Mouse (Mus musculus): ENCODE measurements around the gene Zfp628. TPM values are rescaled to one million over a fixed set of nuclear protein-coding genes. Genes with fewer than 3 reads are reported as not detected.

Gene Zfp628
- polyA plus RNA-seq, 1 experiment from 2014 or later = 3.5 TPM

DNA sequence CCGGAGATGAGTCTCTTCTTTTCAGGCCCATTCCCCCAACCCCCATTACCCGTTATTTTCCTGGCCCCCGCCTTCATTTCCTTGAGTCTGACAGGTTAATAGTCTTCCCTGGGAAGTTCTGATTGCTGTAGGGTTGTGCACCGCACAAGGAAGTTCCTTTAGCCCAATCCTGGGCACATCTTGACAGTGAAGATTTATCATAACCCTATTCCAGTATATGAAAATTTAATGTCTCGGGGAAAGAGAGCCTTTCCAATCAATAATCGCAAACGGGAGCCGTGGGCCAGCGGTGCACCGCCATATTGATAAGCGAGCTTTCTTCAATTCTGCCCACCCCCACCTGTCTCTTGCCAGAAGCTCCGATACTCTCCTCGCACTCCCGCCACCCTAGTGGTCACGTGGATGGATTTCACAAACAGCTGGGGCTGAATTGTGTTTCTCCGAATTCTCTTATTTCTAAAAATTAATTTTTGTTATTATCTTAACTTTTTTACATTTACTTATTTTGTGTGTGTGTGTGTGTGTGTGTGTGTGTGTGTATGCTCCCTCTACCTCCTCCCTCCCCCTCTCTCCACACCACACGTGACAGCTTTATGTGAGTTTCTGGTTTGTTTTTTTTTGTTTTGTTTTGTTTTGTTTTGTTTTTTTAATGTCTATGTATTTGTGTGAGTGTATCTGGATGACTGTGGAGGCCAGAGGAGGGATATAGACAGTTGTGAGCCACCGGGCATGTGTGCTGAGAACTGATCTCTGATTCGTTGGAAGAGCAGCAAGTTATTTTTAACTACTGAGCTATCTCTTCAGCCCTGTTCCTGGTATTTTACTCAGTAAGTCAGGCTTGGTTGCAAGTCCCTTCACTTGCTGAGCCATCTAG is 15.1 kb upstream of the Zfp628 start:
- Histone ChIP-seq H3K36me3 (no peaks in the 10 kb centered on the region), H3K9me3 (peaks cover 3% of the 10 kb centered on the region), H3K27me3 (ENCODE audit: insufficient read depth, poor library complexity, severe bottlenecking) (peaks cover 6% of the 10 kb centered on the region; the same call in 1 of the 2 replicates), H3K4me3 (peak overlapping the region; percentile 51), H3K4me1 (peaks cover 12% of the 10 kb centered on the region), H3K27ac (peak overlapping the region; percentile 87)
- WGBS = 7% methylated on average over 19 of the region's 19 CpGs
- DNase-seq (ENCODE audit: low spot score) = no peak

DNA sequence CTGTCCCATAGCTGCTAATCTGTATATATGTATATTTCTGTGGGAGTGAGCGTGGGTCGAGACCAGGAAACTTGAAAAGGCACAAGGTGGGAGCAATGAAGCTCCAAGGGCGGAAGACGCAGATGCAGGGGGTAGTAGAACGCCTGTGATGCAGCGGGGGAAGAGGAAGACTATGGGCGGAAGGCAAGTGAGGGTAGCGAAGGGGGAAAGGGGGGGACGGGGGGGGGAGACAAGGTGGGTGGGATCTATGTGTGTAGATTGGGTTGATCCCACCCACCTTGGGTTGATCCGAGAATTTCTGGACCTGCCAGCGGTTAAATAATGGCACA is 14.5 kb upstream of the Zfp628 start:
- WGBS = 19% methylated on average over 11 of the region's 11 CpGs
- DNase-seq (ENCODE audit: low spot score) = no peak
- Histone ChIP-seq H3K36me3 (no peaks in the 10 kb centered on the region), H3K27ac (peak overlapping the region; percentile 87), H3K4me1 (peaks cover 12% of the 10 kb centered on the region), H3K9me3 (peaks cover 3% of the 10 kb centered on the region), H3K27me3 (ENCODE audit: insufficient read depth, poor library complexity, severe bottlenecking) (peaks cover 6% of the 10 kb centered on the region; the same call in 1 of the 2 replicates), H3K4me3 (peak overlapping the region; percentile 51)

DNA sequence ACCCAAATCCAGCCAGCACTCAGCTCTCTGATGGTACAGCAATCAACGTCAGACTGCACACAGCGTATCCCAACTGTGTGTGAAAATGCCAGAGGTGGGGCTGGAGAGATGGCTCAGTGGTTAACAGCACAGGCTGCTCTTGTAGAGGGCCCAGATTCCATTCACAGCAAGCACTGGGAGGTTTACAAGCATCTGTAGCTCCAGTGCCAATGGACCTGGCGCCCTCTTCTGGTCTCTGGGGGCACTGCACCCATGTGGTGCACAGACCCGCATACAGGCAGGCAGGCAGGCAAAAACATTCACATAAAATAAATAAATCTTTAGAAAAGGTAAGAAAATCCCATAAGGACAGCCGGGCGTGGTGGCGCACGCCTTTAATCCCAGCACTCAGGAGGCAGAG is 13.8 kb upstream of the Zfp628 start:
- Histone ChIP-seq H3K4me3 (peak overlapping the region; percentile 51), H3K27ac (0 out of 2 replicates have a peak overlapping the region, but pooled peaks have one; percentile 87), H3K27me3 (ENCODE audit: insufficient read depth, poor library complexity, severe bottlenecking) (peaks cover 6% of the 10 kb centered on the region; the same call in 1 of the 2 replicates), H3K9me3 (peaks cover 3% of the 10 kb centered on the region), H3K4me1 (peaks cover 12% of the 10 kb centered on the region), H3K36me3 (no peaks in the 10 kb centered on the region)
- DNase-seq (ENCODE audit: low spot score) = no peak
- WGBS = 41% methylated on average over 8 of the region's 8 CpGs

DNA sequence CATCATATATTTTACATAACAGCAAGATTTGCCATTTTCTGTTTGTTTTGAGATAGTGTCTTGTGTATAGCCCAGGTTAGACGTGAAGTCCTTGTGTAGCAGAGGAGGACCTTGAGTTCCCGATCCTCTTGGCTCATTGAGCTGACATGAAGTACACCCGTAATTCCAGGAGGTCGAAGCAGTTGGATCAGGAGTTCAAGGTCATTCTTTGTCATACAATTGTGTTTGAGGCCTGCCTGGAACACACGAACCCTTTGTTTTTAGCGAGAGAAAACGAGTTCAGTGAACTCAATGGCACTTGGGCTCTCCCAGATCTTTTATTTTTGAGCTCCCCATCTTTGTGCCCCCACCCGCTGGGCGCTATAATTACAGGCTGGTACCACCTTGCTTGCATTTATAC is 12.6 kb upstream of the Zfp628 start:
- Histone ChIP-seq H3K27ac (no peak overlapping the region), H3K4me3 (no peak overlapping the region), H3K4me1 (peaks cover 9% of the 10 kb centered on the region), H3K36me3 (no peaks in the 10 kb centered on the region), H3K9me3 (peaks cover 3% of the 10 kb centered on the region), H3K27me3 (ENCODE audit: insufficient read depth, poor library complexity, severe bottlenecking) (peaks cover 6% of the 10 kb centered on the region; the same call in 1 of the 2 replicates)
- WGBS = 79% methylated on average over 9 of the region's 9 CpGs
- DNase-seq (ENCODE audit: low spot score) = no peak

DNA sequence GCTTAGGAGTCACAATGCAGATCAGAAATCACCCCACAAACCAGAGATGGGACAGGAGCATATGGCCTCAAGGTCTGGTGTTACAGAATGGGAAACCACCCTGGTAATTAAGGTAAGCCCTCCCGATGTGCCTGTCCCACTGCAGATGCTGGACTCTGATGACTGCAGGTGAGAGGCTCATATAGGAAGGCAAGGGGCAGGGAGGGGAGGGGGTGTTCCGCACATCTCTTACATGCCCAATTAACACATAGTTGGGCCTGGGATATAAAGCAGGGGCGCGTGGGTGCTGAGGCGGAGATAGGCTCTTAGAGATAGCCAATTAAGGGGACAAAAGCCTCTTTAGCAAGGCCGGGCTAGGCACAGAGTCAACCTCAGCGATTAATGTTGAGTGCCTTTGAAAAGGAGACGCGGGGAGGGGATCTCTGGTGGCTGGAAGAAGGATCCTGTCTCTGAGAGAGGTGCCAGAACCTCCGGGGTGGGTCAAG is 8.5 kb upstream of the Zfp628 start, which contains the start of gene Gm36210:
Gm36210 (minus strand) TSS at position 51 of the 485 bp plus-strand sequence.
- H3K36me3 ChIP-seq = no peaks in the 10 kb centered on the region
- H3K4me3 ChIP-seq = no peak within 1 kb of the TSS
- DNase-seq (ENCODE audit: low spot score) = no peak
- no peaks in the 10 kb centered on the region; the same call in 1 of the 2 replicates for H3K27me3 ChIP-seq (ENCODE audit: insufficient read depth, poor library complexity, severe bottlenecking)
- H3K27ac ChIP-seq = no peak within 1 kb of the TSS
- H3K4me1 ChIP-seq = no peaks in the 10 kb centered on the region
- WGBS = 54% methylated on average over 10 of the region's 10 CpGs
- H3K9me3 ChIP-seq = no peaks in the 10 kb centered on the region

DNA sequence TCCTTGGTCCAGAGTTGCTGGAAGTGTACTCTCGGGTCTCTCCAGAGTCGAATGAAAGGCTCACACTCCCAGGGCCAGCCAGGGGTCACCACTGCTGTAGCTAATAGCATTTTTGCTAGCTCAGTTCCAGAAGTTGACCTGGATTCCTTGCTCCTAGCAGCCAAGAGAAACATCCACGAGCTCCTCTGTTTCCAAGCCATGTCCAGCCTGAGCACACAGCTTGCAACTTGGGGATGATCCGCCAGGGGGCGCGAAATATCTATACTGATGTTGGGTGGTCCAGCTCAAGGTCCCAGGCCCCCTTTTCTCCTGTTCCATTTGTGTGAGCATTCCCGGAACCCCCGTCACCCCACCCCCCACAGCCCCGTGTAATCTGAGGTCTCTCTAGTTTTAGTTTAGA is 3.5 kb upstream of the Zfp628 start:
- no peak for DNase-seq (ENCODE audit: low spot score)
- 36% methylated on average over 9 of the region's 9 CpGs for WGBS
- H3K27me3 ChIP-seq (ENCODE audit: insufficient read depth, poor library complexity, severe bottlenecking) = no peaks in the 10 kb centered on the region; the same call in 1 of the 2 replicates
- no peaks in the 10 kb centered on the region for H3K36me3 ChIP-seq
- peaks cover 9% of the 10 kb centered on the region for H3K4me1 ChIP-seq
- H3K27ac ChIP-seq = no peak overlapping the region
- no peak overlapping the region for H3K4me3 ChIP-seq
- no peaks in the 10 kb centered on the region for H3K9me3 ChIP-seq

DNA sequence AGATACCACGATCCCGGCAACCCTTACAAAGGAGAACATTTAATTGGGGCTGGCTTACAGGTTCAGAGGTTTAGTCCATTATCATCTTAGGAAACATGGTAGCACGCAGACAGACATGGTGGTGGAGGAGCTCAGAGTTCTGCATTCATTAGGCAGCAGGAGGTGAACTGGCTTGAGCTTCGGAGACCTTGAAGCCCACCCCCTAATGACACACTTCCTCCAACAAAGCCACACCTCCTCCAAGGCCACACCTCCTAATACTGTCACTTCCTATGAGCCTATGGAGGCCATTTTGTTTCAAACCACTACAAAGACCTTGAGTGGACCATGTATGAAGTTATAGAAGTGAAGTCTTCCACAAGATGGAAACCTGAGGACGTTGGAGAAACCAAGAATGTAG is 2.8 kb upstream of the Zfp628 start:
- WGBS = 56% methylated on average over 5 of the region's 5 CpGs
- no peaks in the 10 kb centered on the region for H3K27me3 ChIP-seq (ENCODE audit: insufficient read depth, poor library complexity, severe bottlenecking)
- H3K4me3 ChIP-seq = no peak overlapping the region
- DNase-seq (ENCODE audit: low spot score) = no peak
- H3K9me3 ChIP-seq = no peaks in the 10 kb centered on the region
- no peak overlapping the region for H3K27ac ChIP-seq
- H3K36me3 ChIP-seq = peaks cover under 1% of the 10 kb centered on the region; the same call in 1 of the 2 replicates
- peaks cover 14% of the 10 kb centered on the region for H3K4me1 ChIP-seq

DNA sequence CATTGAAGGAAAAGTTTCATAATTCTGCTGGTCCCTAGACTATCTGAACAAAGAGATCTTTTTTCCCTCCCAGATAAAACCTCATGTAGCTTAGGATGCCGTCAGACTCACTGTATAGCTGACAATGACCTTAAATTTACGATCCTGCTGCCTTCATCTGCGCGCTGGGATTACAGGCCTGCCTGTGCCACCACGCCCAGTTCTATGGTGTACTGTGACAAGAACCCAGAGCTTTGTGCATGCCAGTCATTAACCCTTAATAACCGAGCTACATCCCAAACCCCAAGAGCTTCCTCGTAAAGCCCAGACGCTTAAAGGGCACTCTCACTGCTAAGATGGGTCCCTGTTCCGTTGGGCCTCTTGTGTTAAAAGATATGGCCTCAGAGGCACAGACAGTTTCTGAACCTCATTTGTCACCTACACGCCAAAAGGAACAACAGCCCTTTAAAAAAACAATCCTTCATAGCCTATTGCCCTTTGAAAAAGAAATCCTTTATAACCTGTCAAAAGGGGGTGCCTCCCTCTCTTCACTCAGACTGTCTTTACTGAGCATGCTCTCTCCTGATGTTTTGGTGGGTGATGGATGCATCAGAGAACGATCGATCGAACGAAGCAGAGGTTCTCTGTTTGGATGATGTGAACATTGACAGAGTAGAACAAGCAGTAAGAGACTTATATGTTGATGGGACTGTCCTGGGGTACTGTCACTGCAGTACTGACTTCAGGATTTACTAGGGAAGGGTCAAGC is 826 bp downstream of the Zfp628 start:
- Histone ChIP-seq H3K4me1 (peaks cover 28% of the 10 kb centered on the region), H3K9me3 (no peaks in the 10 kb centered on the region), H3K36me3 (peaks cover 36% of the 10 kb centered on the region), H3K27ac (peak overlapping the region; percentile 99), H3K4me3 (peak overlapping the region; percentile 80), H3K27me3 (ENCODE audit: insufficient read depth, poor library complexity, severe bottlenecking) (no peaks in the 10 kb centered on the region)
- DNase-seq (ENCODE audit: low spot score) = no peak
- 28% methylated on average over 14 of the region's 14 CpGs for WGBS

DNA sequence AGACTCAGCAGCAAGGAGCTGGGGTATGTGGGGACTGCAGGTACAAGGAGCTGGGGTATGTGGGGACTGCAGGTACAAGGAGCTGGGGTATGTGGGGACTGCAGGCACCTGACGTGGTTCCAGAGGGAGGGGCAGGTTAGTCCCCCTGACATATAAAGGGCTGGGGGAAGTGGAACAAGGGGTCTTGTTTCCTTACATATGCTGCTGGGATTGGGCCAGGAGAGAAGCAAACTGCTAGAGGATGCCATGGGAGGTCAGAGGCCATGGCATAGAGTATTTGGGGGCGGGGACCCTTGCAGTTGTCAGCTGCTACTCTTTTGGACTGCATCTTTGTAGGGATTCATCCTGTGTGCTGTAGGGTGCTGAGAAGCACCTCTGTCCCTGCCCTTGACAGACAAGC is 2.5 kb downstream of the Zfp628 start:
- H3K27me3 ChIP-seq (ENCODE audit: insufficient read depth, poor library complexity, severe bottlenecking) = no peaks in the 10 kb centered on the region
- H3K9me3 ChIP-seq = no peaks in the 10 kb centered on the region
- 86% methylated on average over 2 of the region's 2 CpGs for WGBS
- H3K36me3 ChIP-seq = peaks cover 39% of the 10 kb centered on the region
- H3K4me1 ChIP-seq = peaks cover 44% of the 10 kb centered on the region
- H3K27ac ChIP-seq = no peak overlapping the region
- H3K4me3 ChIP-seq = no peak overlapping the region
- DNase-seq (ENCODE audit: low spot score) = no peak

DNA sequence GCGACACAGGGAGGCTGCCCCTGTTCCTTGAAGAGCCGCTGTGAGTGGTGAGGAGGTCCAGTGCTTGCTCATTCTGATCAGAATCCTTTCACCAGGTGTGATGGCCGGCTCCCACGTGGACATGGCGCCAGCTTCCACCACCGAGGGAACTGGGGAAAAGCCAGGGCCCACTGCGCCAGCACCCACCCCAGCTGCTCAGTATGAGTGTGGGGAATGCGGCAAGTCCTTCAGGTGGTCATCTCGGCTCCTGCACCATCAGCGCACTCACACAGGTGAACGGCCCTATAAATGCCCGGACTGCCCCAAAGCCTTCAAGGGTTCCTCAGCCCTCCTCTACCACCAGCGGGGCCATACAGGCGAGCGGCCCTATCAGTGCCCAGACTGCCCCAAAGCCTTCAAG is 3.7 kb downstream of the Zfp628 start:
- no peaks in the 10 kb centered on the region for H3K27me3 ChIP-seq (ENCODE audit: insufficient read depth, poor library complexity, severe bottlenecking)
- H3K4me1 ChIP-seq = peaks cover 56% of the 10 kb centered on the region
- 89% methylated on average over 15 of the region's 15 CpGs for WGBS
- no peak overlapping the region for H3K4me3 ChIP-seq
- DNase-seq (ENCODE audit: low spot score) = no peak
- H3K36me3 ChIP-seq = peaks cover 39% of the 10 kb centered on the region
- H3K9me3 ChIP-seq = no peaks in the 10 kb centered on the region
- no peak overlapping the region for H3K27ac ChIP-seq

DNA sequence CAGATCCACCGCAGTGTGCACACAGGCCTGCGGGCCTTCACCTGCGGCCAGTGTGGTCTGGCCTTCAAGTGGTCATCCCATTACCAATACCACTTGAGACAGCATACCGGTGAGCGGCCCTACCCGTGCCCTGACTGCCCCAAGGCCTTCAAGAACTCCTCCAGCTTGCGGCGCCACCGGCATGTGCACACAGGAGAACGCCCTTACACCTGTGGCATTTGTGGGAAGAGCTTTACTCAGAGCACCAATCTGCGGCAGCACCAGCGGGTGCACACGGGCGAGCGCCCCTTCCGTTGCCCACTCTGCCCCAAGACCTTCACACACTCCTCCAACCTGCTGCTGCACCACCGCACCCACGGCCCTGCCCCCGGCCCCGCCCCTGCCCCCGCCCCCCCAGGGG is 4.1 kb downstream of the Zfp628 start:
- Histone ChIP-seq H3K27me3 (ENCODE audit: insufficient read depth, poor library complexity, severe bottlenecking) (no peaks in the 10 kb centered on the region), H3K4me1 (peaks cover 60% of the 10 kb centered on the region)

DNA sequence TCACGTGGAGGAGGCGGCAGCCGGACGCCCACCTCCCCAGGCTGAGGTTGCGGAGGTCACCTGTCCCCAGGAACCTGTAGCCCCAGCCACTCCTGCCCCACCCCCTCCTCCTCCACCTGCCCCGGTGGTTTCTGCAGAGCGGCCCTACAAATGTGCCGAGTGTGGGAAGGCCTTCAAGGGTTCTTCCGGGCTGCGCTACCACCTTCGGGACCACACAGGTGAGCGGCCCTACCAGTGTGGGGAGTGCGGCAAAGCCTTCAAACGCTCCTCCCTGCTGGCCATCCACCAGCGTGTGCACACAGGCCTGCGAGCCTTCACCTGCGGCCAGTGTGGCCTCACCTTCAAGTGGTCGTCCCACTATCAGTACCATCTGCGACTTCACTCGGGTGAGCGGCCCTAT is 5.0 kb downstream of the Zfp628 start:
- Histone ChIP-seq H3K27me3 (ENCODE audit: insufficient read depth, poor library complexity, severe bottlenecking) (no peaks in the 10 kb centered on the region), H3K27ac (0 out of 2 replicates have a peak overlapping the region, but pooled peaks have one; percentile 1), H3K9me3 (no peaks in the 10 kb centered on the region), H3K4me3 (no peak overlapping the region), H3K4me1 (peaks cover 69% of the 10 kb centered on the region), H3K36me3 (peaks cover 39% of the 10 kb centered on the region)
- DNase-seq (ENCODE audit: low spot score) = no peak
- WGBS = 88% methylated on average over 21 of the region's 21 CpGs

More for the DNA sequence above, 4.1 kb downstream of the Zfp628 start:
- H3K36me3 ChIP-seq = peaks cover 39% of the 10 kb centered on the region
- no peak overlapping the region for H3K27ac ChIP-seq
- DNase-seq (ENCODE audit: low spot score) = no peak
- H3K4me3 ChIP-seq = no peak overlapping the region
- no peaks in the 10 kb centered on the region for H3K9me3 ChIP-seq
- WGBS = 84% methylated on average over 21 of the region's 21 CpGs

DNA sequence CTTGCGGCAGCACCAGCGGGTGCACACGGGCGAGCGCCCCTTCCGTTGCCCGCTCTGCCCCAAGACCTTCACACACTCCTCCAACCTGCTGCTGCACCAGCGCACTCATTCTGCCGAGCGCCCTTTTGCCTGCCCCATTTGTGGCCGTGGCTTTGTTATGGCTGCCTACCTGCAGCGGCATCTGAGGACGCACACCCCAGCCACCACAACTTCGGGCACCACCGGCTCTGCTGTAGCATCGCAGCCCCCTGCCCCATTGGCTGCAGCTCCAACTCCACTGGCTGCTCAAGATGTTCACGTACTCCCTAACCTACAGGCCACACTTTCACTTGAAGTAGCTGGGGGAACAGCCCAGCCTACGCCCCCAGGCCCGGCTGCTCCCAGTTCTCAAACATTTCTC is 5.5 kb downstream of the Zfp628 start:
- Histone ChIP-seq H3K27me3 (ENCODE audit: insufficient read depth, poor library complexity, severe bottlenecking) (no peaks in the 10 kb centered on the region), H3K36me3 (peaks cover 39% of the 10 kb centered on the region), H3K4me1 (peaks cover 74% of the 10 kb centered on the region), H3K9me3 (no peaks in the 10 kb centered on the region), H3K4me3 (0 out of 2 replicates have a peak overlapping the region, but pooled peaks have one; percentile 59), H3K27ac (peak overlapping the region; percentile 83)
- 93% methylated on average over 19 of the region's 19 CpGs for WGBS
- DNase-seq (ENCODE audit: low spot score) = no peak
